Mouse (Mus musculus) MN1 (cell line): ENCODE results near the gene Bicdl2.

Experiments used
- DNase-seq: peaks from one replicate; pipeline ENCODE4 v3.0.0-alpha.2; 2016; ENCODE audit warnings: low spot score

Bicdl2 gene

GRCm38 (mm10) chr17:23717003-23717402 lies 56.7 kb downstream of the Bicdl2 start:
- no peak for DNase-seq
